Mouse (Mus musculus): Measurements from ENCODE around the gene Cldn15.

DNA sequence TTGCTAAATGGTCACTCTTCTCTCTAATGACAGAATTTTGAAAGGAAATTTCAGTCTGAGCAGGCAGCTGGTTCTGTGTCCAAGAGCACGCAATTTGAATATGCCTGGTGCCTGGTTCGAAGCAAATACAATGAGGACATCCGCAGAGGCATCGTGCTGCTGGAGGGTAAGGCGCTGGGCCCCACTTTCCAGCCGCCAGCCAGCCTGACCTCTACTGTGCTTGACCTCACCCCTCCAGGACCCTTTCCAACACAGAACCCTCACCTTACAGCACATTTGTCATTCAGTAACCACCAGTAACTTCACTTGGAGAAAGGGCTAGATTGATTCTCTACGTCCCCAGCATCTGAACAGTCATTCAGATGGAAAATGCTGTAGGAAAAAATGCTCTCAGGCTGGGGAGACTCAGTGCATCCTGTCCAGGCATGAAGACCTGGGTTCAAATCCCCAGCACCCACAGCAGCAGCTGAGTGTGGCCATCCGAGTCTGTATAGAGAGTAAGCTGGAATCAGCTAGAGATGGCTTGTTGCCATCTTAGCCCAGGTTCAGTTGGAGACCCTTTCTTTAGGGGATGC, 3.4 kb upstream of the Cldn15 start:
- TF ChIP-seq ZNF384 (IDR thresholded peaks at IDR 0.05; ENCODE audit: low read depth, low read length) (no peak), USF2 (conservative IDR thresholded peaks at IDR 0.05; ENCODE audit: low read depth, low read length) (no peak)
